Mouse (Mus musculus) spleen, postnatal 10 days (tissue): ENCODE measurements at regions not wholly inside any gene's neighbourhood (a gene's known extent, or its start where the extent isn't known, plus 50 kb on each side); places are given as distances from the start of the nearest gene placed in this dataset.

Source experiments
- DNase-seq, 2 experiments: peaks; one replicate each; pipeline ENCODE4 v3.0.0; 2021 to 2022; ENCODE audit warnings: low spot score in 2 of 2

- DNase-seq, result no peak
Observed at GRCm38 (mm10) chr4:32177933-32178639, 60.5 kb upstream of the Bach2 start.

- DNase-seq, result no peak
Observed at GRCm38 (mm10) chr4:32179707-32180241, 58.8 kb upstream of the Bach2 start.

- DNase-seq, result no peak
Observed at GRCm38 (mm10) chr4:32183791-32184190, 54.8 kb upstream of the Bach2 start.

GRCm38 (mm10) chr4:32185986-32186385 lies 52.6 kb upstream of the Bach2 start:
- DNase-seq, result no peak

GRCm38 (mm10) chr4:32187154-32187553 lies 51.5 kb upstream of the Bach2 start:
- DNase-seq, result no peak

GRCm38 (mm10) chr4:32188076-32188475 lies 50.5 kb upstream of the Bach2 start:
- no peak for DNase-seq

- DNase-seq, result no peak
Observed at GRCm38 (mm10) chr4:32188752-32189415, 49.7 kb upstream of the Bach2 start.
